Mouse (Mus musculus) MEL (cell line): ENCODE results near the gene Tmem253. TPM values are rescaled to one million over a fixed set of nuclear protein-coding genes. Genes with fewer than 3 reads are reported as not detected.

Source experiments
- DNase-seq: peaks from one replicate; pipeline ENCODE4 v3.0.0; 2011; ENCODE audit warnings: low read depth, low spot score
- H3K27ac ChIP-seq: 2 replicates; pipeline ENCODE4 v1.5.1; 2012; ENCODE audit warnings: low read depth, mild to moderate bottlenecking, control low read depth, low read length, moderate library complexity; ENCODE audit not compliant: control insufficient read depth
- H3K27me3 ChIP-seq, 2 experiments: fragments of 150-350 bp in 1 of 2; sonication (generic) in 1 of 2; 2 replicates each; pipeline ENCODE4 v1.6.1; 2012; ENCODE audit warnings: low read length in 2 of 2, mild to moderate bottlenecking in 2 of 2, improper control_type of control experiment in 1 of 2, moderate library complexity in 1 of 2; ENCODE audit not compliant: insufficient read depth in 2 of 2, control insufficient read depth in 1 of 2
- H3K36me3 ChIP-seq, 2 experiments: 2 replicates each; pipeline ENCODE4 v1.6.1; 2012 to 2014; ENCODE audit warnings: low read length in 2 of 2, improper control_type of control experiment in 1 of 2, inconsistent platforms in 1 of 2, mild to moderate bottlenecking in 1 of 2; ENCODE audit not compliant: insufficient read depth in 2 of 2, control insufficient read depth in 1 of 2
- H3K4me1 ChIP-seq, 2 experiments: fragments of 150-350 bp in 1 of 2; sonication (generic) in 1 of 2; 2 replicates each; pipeline ENCODE4 v1.6.1; 2012; ENCODE audit warnings: low read length in 2 of 2, improper control_type of control experiment in 1 of 2, mild to moderate bottlenecking in 1 of 2; ENCODE audit not compliant: insufficient read depth in 2 of 2, control insufficient read depth in 1 of 2
- H3K4me3 ChIP-seq, 2 experiments: fragments of 150-350 bp in 1 of 2; sonication (generic) in 1 of 2; 2 replicates each; pipeline ENCODE4 v1.5.1; 2012; ENCODE audit warnings: low read depth in 2 of 2, low read length in 2 of 2, mild to moderate bottlenecking in 2 of 2, moderate library complexity in 2 of 2, control low read depth in 1 of 2, improper control_type of control experiment in 1 of 2; ENCODE audit not compliant: control insufficient read depth in 1 of 2, insufficient read depth in 1 of 2
- H3K79me2 ChIP-seq: 2 replicates; pipeline ENCODE4 v1.6.1; 2012; ENCODE audit warnings: mild to moderate bottlenecking, low read length, moderate library complexity; ENCODE audit not compliant: control insufficient read depth, poor library complexity, insufficient read depth
- H3K9ac ChIP-seq: 2 replicates; pipeline ENCODE4 v1.6.1; 2012; ENCODE audit warnings: low read depth, mild to moderate bottlenecking, control low read depth, low read length, moderate library complexity; ENCODE audit not compliant: control insufficient read depth, poor library complexity, severe bottlenecking
- H3K9me3 ChIP-seq: fragments of 150-350 bp; sonication (generic); replicated peaks from 2 replicates; pipeline ENCODE4 v1.6.1; 2012; ENCODE audit warnings: mild to moderate bottlenecking, low read length, improper control_type of control experiment, moderate library complexity; ENCODE audit not compliant: insufficient read depth
- BHLHE40 ChIP-seq: IDR thresholded peaks from 2 replicates; pipeline ENCODE4 v1.6.1; 2012; ENCODE audit warnings: low read depth, mild to moderate bottlenecking, inconsistent platforms, low read length, improper control_type of control experiment, borderline replicate concordance
- EP300 ChIP-seq, 2 experiments: IDR thresholded peaks; 2 replicates each; pipeline ENCODE4 v1.6.1; 2011; ENCODE audit warnings: improper control_type of control experiment in 2 of 2, low read length in 2 of 2, low read depth in 1 of 2, mild to moderate bottlenecking in 1 of 2
- ETS1 ChIP-seq: IDR thresholded peaks from 2 replicates; pipeline ENCODE4 v1.6.1; 2012; ENCODE audit warnings: low read depth, mild to moderate bottlenecking, inconsistent platforms, low read length, improper control_type of control experiment, moderate library complexity
- GATA1 ChIP-seq: IDR thresholded peaks from 2 replicates; pipeline ENCODE4 v1.6.1; 2011; ENCODE audit warnings: low read depth, low read length, improper control_type of control experiment
- MXI1 ChIP-seq: IDR thresholded peaks from 2 replicates; pipeline ENCODE4 v1.6.1; 2011; ENCODE audit warnings: mild to moderate bottlenecking, low read depth, low read length, improper control_type of control experiment
- MYB ChIP-seq: IDR thresholded peaks from 2 replicates; pipeline ENCODE4 v1.6.1; 2011; ENCODE audit warnings: mild to moderate bottlenecking, low read depth, low read length, improper control_type of control experiment
- NRF1 ChIP-seq: IDR thresholded peaks from 2 replicates; pipeline ENCODE4 v1.6.1; 2014; ENCODE audit warnings: low read depth, mild to moderate bottlenecking, inconsistent platforms, low read length, improper control_type of control experiment, moderate library complexity; ENCODE audit not compliant: poor library complexity, insufficient read depth, severe bottlenecking
- POLR2AphosphoS5 ChIP-seq: IDR thresholded peaks from 2 replicates; pipeline ENCODE4 v1.6.1; 2012; ENCODE audit warnings: low read depth, borderline replicate concordance, mild to moderate bottlenecking, inconsistent platforms, low read length, moderate library complexity, mixed read lengths
- RAD21 ChIP-seq: IDR thresholded peaks from 2 replicates; pipeline ENCODE4 v1.6.1; 2011; ENCODE audit warnings: mild to moderate bottlenecking, low read depth, low read length, improper control_type of control experiment
- RCOR1 ChIP-seq: IDR thresholded peaks from 2 replicates; pipeline ENCODE4 v1.6.1; 2012; ENCODE audit warnings: low read depth, mild to moderate bottlenecking, inconsistent platforms, low read length, improper control_type of control experiment
- USF2 ChIP-seq, 2 experiments: IDR thresholded peaks; 2 replicates each; pipeline ENCODE4 v1.6.1; 2011 to 2012; ENCODE audit warnings: improper control_type of control experiment in 2 of 2, low read length in 2 of 2, borderline replicate concordance in 1 of 2, inconsistent platforms in 1 of 2, low read depth in 1 of 2, mild to moderate bottlenecking in 1 of 2; ENCODE audit not compliant: insufficient read depth in 1 of 2
- ZKSCAN1 ChIP-seq: IDR thresholded peaks from 2 replicates; pipeline ENCODE4 v1.6.1; 2012; ENCODE audit warnings: low read depth, mild to moderate bottlenecking, inconsistent platforms, low read length, improper control_type of control experiment, moderate library complexity
- polyA plus RNA-seq, 2 experiments: library from polyadenylated mRNA; stranded (reverse) in 1 of 2; unstranded in 1 of 2; fragments of >175 nt in 1 of 2; fragments of >200 nt in 1 of 2; gene quantifications; 2 replicates each; pipeline versions ENCODE4 v1.2.1 to v1.2.4; 2012; ENCODE audit warnings: low replicate concordance in 2 of 2, low read depth in 1 of 2; ENCODE audit not compliant: insufficient read length in 2 of 2, insufficient read depth in 1 of 2, missing spikeins in 1 of 2
- total RNA-seq: library from RNA; depleted of rRNA; stranded (reverse); fragments of 300-350 nt; gene quantifications from 2 replicates; pipeline ENCODE4 v1.2.3, GENCODE M21; 2012; rRNA removed

The Tmem253 gene
- total RNA-seq (0.39 and 0.46 TPM in 2 replicates), polyA plus RNA-seq (1 to 10 TPM in 1 of 2 experiments, not detected in 1; 3.6 TPM)

DNA sequence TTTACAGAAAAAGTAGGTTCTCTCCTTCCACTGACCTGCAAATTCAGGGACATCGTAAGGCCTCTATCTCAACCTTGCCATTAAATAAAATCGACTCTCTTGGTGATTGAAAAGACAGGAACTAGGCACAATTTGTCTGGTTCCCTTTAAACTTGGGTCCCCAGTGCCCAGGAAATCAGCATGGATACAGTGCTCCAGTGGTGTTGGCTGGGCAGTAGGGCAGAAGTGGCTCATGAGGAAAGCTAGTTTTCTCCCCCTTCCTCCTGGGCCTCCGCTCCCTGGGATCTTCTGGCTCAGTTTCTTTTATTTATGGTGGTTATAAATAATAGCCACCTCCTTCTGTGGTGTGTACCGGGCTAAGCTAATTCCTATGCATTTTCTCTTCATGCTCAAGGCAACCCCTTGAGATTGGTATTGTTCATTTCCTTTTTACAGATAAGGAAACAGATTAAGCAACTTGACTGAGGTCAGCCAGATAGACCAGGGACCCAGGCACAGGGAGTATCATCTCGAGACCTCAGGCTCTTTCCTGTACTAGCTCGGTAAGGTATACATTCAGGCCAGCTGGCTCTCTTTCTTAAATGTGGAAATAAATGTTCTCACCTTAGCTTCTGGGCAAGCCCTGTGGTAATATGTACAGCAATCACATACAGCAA is at the start of gene Tmem253:
Gene Tmem253 (plus strand): TSS at position 214 of the 656 bp plus-strand sequence.
- TF ChIP-seq POLR2AphosphoS5 (no peak), MXI1 (0 out of 2 replicates have a peak, but pooled peaks have one; percentile 20), GATA1 (peak; percentile 62), EP300 (IDR thresholded peaks at IDR 0.05; ENCODE audit: low read depth in 1 of 2, low read length in 2 of 2) (peak in 1 of 2 experiments; percentile 25; a peak in 1 of 4 replicates), RCOR1 (no peak), ETS1 (peak; percentile 38; the same call in 1 of the 2 replicates)

DNA sequence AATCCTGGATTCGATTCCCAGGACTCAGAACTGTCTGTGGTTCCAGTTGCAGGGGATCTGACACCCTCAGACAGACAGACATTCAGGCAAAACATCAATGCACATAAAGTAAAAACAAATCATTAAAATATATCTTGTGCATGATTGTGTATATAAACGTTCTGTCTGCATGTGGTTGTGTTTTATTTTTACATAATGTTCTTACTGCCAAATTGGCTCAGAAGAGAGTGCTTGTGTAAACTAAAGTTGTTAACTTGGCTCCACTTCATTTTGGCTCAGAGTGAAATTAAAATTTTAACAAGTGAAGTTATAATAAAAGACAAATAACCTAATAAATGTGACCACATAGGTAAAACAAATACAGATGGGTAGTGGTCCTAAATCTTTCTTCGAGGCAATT is 48.1 kb upstream of the Tmem253 start:
- no peak overlapping the region for H3K4me3 ChIP-seq
- no peak overlapping the region for H3K27ac ChIP-seq
- no peak for DNase-seq
- no peaks in the 10 kb centered on the region for H3K27me3 ChIP-seq
- H3K9me3 ChIP-seq, result no peaks in the 10 kb centered on the region
- H3K36me3 ChIP-seq, result no peaks in the 10 kb centered on the region
- no peaks in the 10 kb centered on the region for H3K79me2 ChIP-seq
- H3K9ac ChIP-seq, result no peak overlapping the region
- H3K4me1 ChIP-seq, result no peaks in the 10 kb centered on the region
- TF ChIP-seq RAD21 (no peak), MYB (no peak), MXI1 (no peak), ZKSCAN1 (no peak), BHLHE40 (no peak), RCOR1 (no peak), NRF1 (no peak), USF2 (IDR thresholded peaks at IDR 0.05; ENCODE audit: borderline replicate concordance in 1 of 2, insufficient read depth in 1 of 2, low read depth in 1 of 2, low read length in 2 of 2) (no peak)

More for the DNA sequence above, at the start of gene Tmem253:
- H3K36me3 ChIP-seq, result peaks cover 0 to 11% of the 10 kb centered on the region in 2 experiments; a peak in 2 of 4 replicates
- H3K4me3 ChIP-seq, result peak within 1 kb of the TSS; percentile 72 to 77
- H3K27me3 ChIP-seq, result no peaks in the 10 kb centered on the region
- peak within 1 kb of the TSS; percentile 77 for H3K9ac ChIP-seq
- DNase-seq, result peak; percentile 33
- peaks cover 14% of the 10 kb centered on the region for H3K79me2 ChIP-seq
- no peaks in the 10 kb centered on the region for H3K9me3 ChIP-seq
- peaks cover 0 to 26% of the 10 kb centered on the region in 2 experiments; a peak in 3 of 4 replicates for H3K4me1 ChIP-seq
- H3K27ac ChIP-seq, result peak within 1 kb of the TSS; percentile 74
